In the genomic region with DNA sequence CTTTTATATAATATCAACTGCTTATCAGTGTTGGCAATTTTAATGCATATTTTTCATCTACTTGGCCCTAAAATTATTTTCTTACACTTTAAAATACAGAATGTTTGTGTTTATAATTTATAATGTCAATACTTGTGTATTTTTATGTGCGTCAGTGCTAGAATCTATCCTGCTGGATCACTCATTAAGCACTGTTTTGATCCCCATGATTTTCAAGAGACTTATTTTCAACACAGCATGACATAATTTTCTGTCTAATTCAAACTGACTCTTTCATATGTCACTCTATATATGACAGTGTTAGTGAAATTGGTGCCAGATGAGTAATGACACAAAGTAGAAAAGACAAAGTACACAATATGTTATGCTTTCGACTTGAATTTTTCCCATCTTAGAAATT, we compare ENCODE assay signal across 19 mouse cellular contexts.
DNase-seq lines count a peak whose midpoint lies in the region; ATAC-seq and TF ChIP-seq lines count a peak whose summit lies in the region.
"Had no signal": no experiment of that assay in that cellular context is flagged by ENCODE, and none has a peak within 500 bp of the region (broad histone marks: within the 10 kb centered on the region; RNA-seq: fewer than 3 reads in every experiment).

No protein-coding gene starts in this region.

- no peaks in the 10 kb centered on the region for H3K9me3 ChIP-seq in forebrain, embryonic 14.5 days (replicated peaks; ENCODE audit: control insufficient read depth, low read length)
- H3K9me3 ChIP-seq in forebrain, embryonic 12.5 days: no peaks in the 10 kb centered on the region
- no peaks in the 10 kb centered on the region for H3K9me3 ChIP-seq in forebrain, embryonic 16.5 days (ENCODE audit: control insufficient read depth, low read length)
- H3K9me3 ChIP-seq in forebrain, postnatal 0 days (ENCODE audit: low read length): no peaks in the 10 kb centered on the region
- H3K9me3 ChIP-seq: embryonic facial prominence, embryonic 13.5 days; embryonic facial prominence, embryonic 15.5 days had no signal

- H3K27ac ChIP-seq in forebrain, embryonic 14.5 days (ENCODE audit: low read depth, low read length): no peak overlapping the region
- no peak overlapping the region for H3K27ac ChIP-seq in forebrain, embryonic 12.5 days
- H3K27ac ChIP-seq in forebrain, embryonic 16.5 days (ENCODE audit: low read length): no peak overlapping the region
- no peak overlapping the region for H3K27ac ChIP-seq in forebrain, postnatal 0 days (ENCODE audit: low read depth, low read length)
- H3K27ac ChIP-seq: embryonic facial prominence, embryonic 13.5 days; embryonic facial prominence, embryonic 15.5 days had no signal

- TF ChIP-seq POLR2A in brain, embryonic 14.5 days (IDR thresholded peaks at IDR 0.05; ENCODE audit: borderline replicate concordance, extremely low read depth, insufficient read depth, insufficient read length, poor library complexity, severe bottlenecking): no peak

- H3K4me3 ChIP-seq in forebrain, embryonic 14.5 days (ENCODE audit: low read depth, low read length): no peak overlapping the region
- no peak overlapping the region for H3K4me3 ChIP-seq in forebrain, embryonic 12.5 days (replicated peaks)
- no peak overlapping the region for H3K4me3 ChIP-seq in forebrain, embryonic 16.5 days (replicated peaks; ENCODE audit: low read length)
- no peak overlapping the region for H3K4me3 ChIP-seq in forebrain, postnatal 0 days (ENCODE audit: low read depth, low read length)
- H3K4me3 ChIP-seq: embryonic facial prominence, embryonic 13.5 days; embryonic facial prominence, embryonic 15.5 days; erythroblast, embryonic 14.5 days had no signal

- ATAC-seq in forebrain, embryonic 14.5 days: peak; percentile 20; the same call in 1 of the 2 replicates
- no peak for ATAC-seq in forebrain, embryonic 12.5 days (ENCODE audit: low FRiP score)
- peak; percentile 74 for ATAC-seq in forebrain, embryonic 16.5 days
- no peak for ATAC-seq in forebrain, postnatal 0 days
- no peak for ATAC-seq in monocyte, adult 5-6 weeks (replicated peaks; ENCODE audit: insufficient number of reproducible peaks, low FRiP score, low TSS enrichment, poor library complexity, severe bottlenecking)

- no peak overlapping the region for H3K4me2 ChIP-seq in forebrain, embryonic 14.5 days (ENCODE audit: low read length)
- H3K4me2 ChIP-seq in forebrain, embryonic 12.5 days: no peak overlapping the region
- H3K4me2 ChIP-seq in forebrain, embryonic 16.5 days (ENCODE audit: low read length): no peak overlapping the region
- H3K4me2 ChIP-seq in forebrain, postnatal 0 days (ENCODE audit: low read depth): no peak overlapping the region
- H3K4me2 ChIP-seq: embryonic facial prominence, embryonic 13.5 days; embryonic facial prominence, embryonic 15.5 days had no signal

- no peak overlapping the region for H3K9ac ChIP-seq in forebrain, embryonic 14.5 days (ENCODE audit: low read length)
- H3K9ac ChIP-seq in forebrain, embryonic 12.5 days: no peak overlapping the region
- no peak overlapping the region for H3K9ac ChIP-seq in forebrain, embryonic 16.5 days (replicated peaks; ENCODE audit: low read depth, low read length)
- no peak overlapping the region for H3K9ac ChIP-seq in forebrain, postnatal 0 days
- H3K9ac ChIP-seq: embryonic facial prominence, embryonic 13.5 days; embryonic facial prominence, embryonic 15.5 days had no signal

- DNase-seq in forebrain, embryonic 14.5 days (ENCODE audit: low spot score): peak; percentile 51
- no peak for DNase-seq in forebrain, postnatal 0 days
- peak; percentile 50 for DNase-seq in brain, embryonic 14.5 days (ENCODE audit: low read depth)
- DNase-seq: adrenal gland, adult 2 months; adrenal gland, postnatal 10 days; adrenal gland, postnatal 25 days; cerebellum, adult 11 months; cerebellum, adult 18-20 months; cerebellum, adult 8-10 months; cerebellum, adult 9-11 months; cerebellum, postnatal 14 days; cerebellum, postnatal 36 days; embryo, embryonic 11 days had no signal

- no peaks in the 10 kb centered on the region for H3K27me3 ChIP-seq in forebrain, embryonic 14.5 days (replicated peaks; ENCODE audit: control insufficient read depth, insufficient read depth, low read length)
- H3K27me3 ChIP-seq in forebrain, embryonic 12.5 days: no peaks in the 10 kb centered on the region
- H3K27me3 ChIP-seq in forebrain, embryonic 16.5 days (replicated peaks; ENCODE audit: control insufficient read depth, insufficient read depth, low read length): no peaks in the 10 kb centered on the region
- H3K27me3 ChIP-seq in forebrain, postnatal 0 days (ENCODE audit: insufficient read depth, low read length): no peaks in the 10 kb centered on the region
- H3K27me3 ChIP-seq: embryonic facial prominence, embryonic 13.5 days; embryonic facial prominence, embryonic 15.5 days had no signal

- no peaks in the 10 kb centered on the region for H3K4me1 ChIP-seq in forebrain, embryonic 14.5 days (ENCODE audit: control insufficient read depth, insufficient read depth, low read length)
- no peaks in the 10 kb centered on the region for H3K4me1 ChIP-seq in forebrain, embryonic 12.5 days
- H3K4me1 ChIP-seq in forebrain, embryonic 16.5 days (replicated peaks; ENCODE audit: control insufficient read depth, insufficient read depth, low read length): no peaks in the 10 kb centered on the region
- H3K4me1 ChIP-seq in forebrain, postnatal 0 days (ENCODE audit: insufficient read depth): no peaks in the 10 kb centered on the region
- H3K4me1 ChIP-seq: embryonic facial prominence, embryonic 13.5 days; embryonic facial prominence, embryonic 15.5 days had no signal

- H3K36me3 ChIP-seq in forebrain, embryonic 14.5 days (ENCODE audit: control insufficient read depth, insufficient read depth, low read length): no peaks in the 10 kb centered on the region
- H3K36me3 ChIP-seq in forebrain, embryonic 12.5 days (replicated peaks): no peaks in the 10 kb centered on the region
- no peaks in the 10 kb centered on the region for H3K36me3 ChIP-seq in forebrain, embryonic 16.5 days (ENCODE audit: control insufficient read depth, insufficient read depth)
- no peaks in the 10 kb centered on the region for H3K36me3 ChIP-seq in forebrain, postnatal 0 days (ENCODE audit: insufficient read depth)
- H3K36me3 ChIP-seq: embryonic facial prominence, embryonic 13.5 days; embryonic facial prominence, embryonic 15.5 days had no signal

- TF ChIP-seq CTCF in forebrain, postnatal 0 days (IDR thresholded peaks at IDR 0.05; ENCODE audit: low read depth): no peak
- no peak for TF ChIP-seq CTCF in brain, embryonic 14.5 days (IDR thresholded peaks at IDR 0.05; ENCODE audit: borderline replicate concordance, extremely low read depth, insufficient read depth, insufficient read length)

- 78% methylated on average over 2 of the region's 2 CpGs for WGBS in forebrain, embryonic 14.5 days
- WGBS in forebrain, embryonic 12.5 days: 90% methylated on average over 2 of the region's 2 CpGs
- WGBS in forebrain, embryonic 16.5 days: 58% methylated on average over 2 of the region's 2 CpGs
- 63% methylated on average over 2 of the region's 2 CpGs for WGBS in forebrain, postnatal 0 days

Comparison
In these comparisons a context has a peak if more than half of its experiments do, and no peak if none do; other contexts are left out.
1. ATAC-seq: peak in forebrain, embryonic 14.5 days (single experiment) and forebrain, embryonic 16.5 days (single experiment); none in forebrain, embryonic 12.5 days (single experiment), forebrain, postnatal 0 days (single experiment) and monocyte, adult 5-6 weeks (single experiment).